In genomic region chr4:4783686-4783957, GRCm38 (mm10) we compare ENCODE assay signal across 18 mouse cellular contexts.
"Had no signal": no experiment of that assay in that cellular context is flagged by ENCODE, and none has a peak within 500 bp of the region (broad histone marks: within the 10 kb centered on the region; RNA-seq: fewer than 3 reads in every experiment).

No protein-coding gene starts in this region.

- H3K27me3 ChIP-seq: kidney, embryonic 15.5 days; lung, embryonic 15.5 days; megakaryocyte, embryonic 14.5 days had no signal

- H3K4me3 ChIP-seq: kidney, embryonic 15.5 days; left cerebral cortex, adult 2 months; lung, embryonic 15.5 days; megakaryocyte, embryonic 14.5 days; midbrain, embryonic 10.5 days had no signal

- H3K4me1 ChIP-seq: kidney, embryonic 15.5 days; lung, embryonic 15.5 days; midbrain, embryonic 10.5 days had no signal

- H3K27ac ChIP-seq: kidney, embryonic 15.5 days; left cerebral cortex, adult 2 months; lung, embryonic 15.5 days; midbrain, embryonic 10.5 days had no signal

- H3K9me3 ChIP-seq: lung, embryonic 15.5 days had no signal

- DNase-seq: kidney, adult 11 months; kidney, adult 8-10 months; kidney, postnatal 10 days; kidney, postnatal 36 days; layer of hippocampus, postnatal 36 days; lung, adult 18-20 months; lung, postnatal 10 days; lung, postnatal 36 days; midbrain, embryonic 14.5 days; right cerebral cortex, adult 18-20 months; right cerebral cortex, postnatal 14 days; right cerebral cortex, postnatal 4 days; thymus, postnatal 36 days had no signal

- H3K9ac ChIP-seq: kidney, embryonic 15.5 days; lung, embryonic 15.5 days had no signal

- H3K4me2 ChIP-seq: kidney, embryonic 15.5 days; lung, embryonic 15.5 days had no signal
